Mouse (Mus musculus) 3T3-L1 (cell line): ENCODE measurements around the gene Abcc2.

ENCODE experiments used
- DNase-seq: peaks from one replicate; pipeline ENCODE4 v3.0.0-alpha.2; 2015; ENCODE audit warnings: low read depth, low spot score

Abcc2 gene

DNA sequence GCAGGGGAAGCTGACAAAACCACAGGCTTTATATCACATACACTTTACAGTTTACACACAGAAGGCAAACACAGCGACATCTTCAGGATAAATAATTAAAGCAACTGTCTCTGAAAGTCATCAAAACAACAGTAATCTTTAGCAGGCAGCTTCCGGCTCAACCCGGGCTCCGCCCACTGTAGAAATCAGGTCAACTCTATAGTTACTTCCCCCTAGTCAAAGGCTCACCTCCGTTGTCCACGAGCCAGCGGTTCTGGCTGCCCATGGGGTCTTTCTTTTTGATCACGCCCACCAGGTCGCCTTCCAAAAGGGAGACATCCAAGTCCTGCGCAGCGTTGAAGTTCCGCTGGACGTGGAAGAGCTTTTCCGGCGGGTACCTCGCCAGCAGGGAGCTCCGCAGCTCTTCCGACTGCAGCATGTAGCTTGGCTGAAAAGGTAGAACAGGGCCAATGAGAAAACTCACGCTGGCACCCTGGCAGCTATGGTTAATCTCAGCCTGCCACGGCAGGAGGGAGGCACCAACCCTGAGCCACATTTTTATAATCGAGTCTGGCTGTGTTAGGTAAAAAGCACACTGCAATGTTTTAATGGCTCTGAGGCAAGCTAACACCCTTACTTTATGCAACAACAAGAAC lies 70.1 kb downstream of the Abcc2 start:
- no peak for DNase-seq

DNA sequence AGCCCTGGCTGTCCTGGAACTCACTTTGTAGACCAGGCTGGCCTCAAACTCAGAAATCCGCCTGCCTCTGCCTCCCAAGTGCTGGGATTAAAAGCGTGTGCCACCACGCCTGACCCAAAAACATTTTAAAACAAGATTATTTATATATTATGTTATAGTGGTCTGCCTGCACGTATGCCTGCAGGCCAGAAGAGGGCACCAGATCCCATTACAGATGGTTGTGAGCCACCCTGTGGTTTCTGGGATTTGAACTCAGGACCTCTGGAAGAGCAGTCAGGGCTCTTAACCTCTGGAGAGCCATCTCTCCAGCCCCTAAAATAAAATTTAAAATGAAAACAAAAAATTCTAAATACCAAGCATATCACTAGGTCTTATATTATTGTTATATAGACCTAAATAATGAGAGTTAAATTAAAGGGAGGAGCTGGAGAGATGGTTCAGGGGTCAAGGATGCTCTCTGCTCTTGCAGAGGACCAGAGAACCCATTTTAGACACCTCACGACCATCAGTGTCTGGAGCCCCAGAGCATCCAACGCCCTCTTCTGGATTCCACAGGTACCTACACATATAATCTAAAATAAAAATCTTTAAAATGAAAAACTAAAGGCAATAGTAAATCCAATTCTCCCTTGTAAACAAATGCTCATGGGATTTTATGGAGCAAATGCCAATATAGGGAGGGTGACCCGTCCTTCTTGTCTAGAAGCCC lies 71.0 kb downstream of the Abcc2 start:
- DNase-seq, result peak; percentile 14

DNA sequence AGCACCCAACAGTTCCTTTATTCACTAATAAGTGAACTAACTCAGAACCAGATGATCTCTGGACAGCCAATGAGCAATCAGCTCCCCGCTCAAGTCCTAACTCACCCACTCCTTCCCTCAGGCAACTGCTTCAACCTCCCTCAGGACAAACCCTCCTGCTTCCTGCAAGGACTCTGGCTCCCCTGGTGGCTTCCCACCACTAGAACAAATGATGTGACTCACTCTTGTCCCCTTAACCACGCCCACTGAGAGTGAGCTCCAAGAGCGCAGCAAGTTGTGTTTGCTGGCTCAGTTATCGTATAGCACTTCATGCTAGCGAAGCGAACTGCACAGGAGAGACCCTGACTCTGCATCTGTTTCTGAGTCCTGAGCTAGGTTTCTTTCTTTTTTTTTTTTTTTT lies 75.4 kb downstream of the Abcc2 start:
- DNase-seq, result peak; percentile 86

DNA sequence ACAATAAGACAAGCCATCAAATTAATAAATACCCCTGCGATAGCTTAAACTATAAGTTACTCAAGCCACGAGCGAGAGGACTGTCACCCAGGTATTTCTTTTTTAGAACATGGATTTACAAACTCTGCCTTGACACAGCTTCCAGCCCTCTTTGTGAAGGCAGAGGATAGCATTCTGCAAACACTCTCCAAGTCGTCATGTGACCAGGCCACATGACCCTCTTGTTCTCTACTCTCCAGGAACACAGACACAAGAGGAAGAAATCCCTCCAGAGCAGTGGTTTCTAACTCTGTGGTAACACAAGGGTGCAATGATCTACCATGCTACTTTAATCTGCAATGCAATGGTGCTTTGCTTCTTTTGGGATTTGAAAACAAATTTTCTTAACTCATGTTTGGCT lies 88.4 kb downstream of the Abcc2 start:
- DNase-seq, result no peak

DNA sequence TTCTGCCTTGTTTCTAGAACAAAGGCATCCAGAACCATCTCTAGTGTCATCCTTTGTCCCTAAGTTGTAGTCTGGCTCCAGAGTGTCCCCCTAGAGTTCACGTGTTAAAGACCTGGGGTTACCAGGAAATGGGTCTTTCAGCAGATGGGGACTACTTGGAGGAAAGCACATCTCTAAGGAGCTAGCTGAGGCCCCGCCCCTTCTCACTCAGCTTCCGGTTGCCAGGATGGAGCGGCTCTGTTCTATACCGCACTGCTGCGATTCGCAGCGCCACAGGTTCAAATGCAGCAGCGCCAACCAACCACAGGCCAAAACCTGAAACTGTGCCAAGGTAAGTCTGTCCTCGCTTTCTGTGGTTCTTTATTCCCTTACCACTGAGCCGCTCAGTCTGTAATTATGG lies 92.4 kb downstream of the Abcc2 start:
- DNase-seq, result no peak

DNA sequence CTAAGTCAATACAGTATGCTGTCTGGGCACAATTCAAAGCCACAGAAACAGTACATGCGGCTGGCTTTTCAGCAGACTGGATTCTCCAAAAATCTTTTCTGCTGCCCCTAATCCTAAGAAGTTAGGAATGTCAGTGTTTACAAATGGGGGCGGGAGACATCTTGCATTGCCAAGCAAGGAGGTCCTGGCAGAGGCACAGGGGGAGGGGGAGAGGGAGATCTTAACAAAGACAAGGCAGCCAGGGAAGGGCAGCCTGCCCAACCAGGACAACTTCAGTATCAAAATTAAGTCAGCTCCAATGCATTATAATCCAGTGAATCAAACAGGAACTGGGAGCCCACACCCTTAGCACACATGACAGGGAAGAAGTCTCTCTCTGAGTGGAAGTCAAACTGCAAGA lies 94.0 kb downstream of the Abcc2 start:
- DNase-seq, result peak; percentile 73

DNA sequence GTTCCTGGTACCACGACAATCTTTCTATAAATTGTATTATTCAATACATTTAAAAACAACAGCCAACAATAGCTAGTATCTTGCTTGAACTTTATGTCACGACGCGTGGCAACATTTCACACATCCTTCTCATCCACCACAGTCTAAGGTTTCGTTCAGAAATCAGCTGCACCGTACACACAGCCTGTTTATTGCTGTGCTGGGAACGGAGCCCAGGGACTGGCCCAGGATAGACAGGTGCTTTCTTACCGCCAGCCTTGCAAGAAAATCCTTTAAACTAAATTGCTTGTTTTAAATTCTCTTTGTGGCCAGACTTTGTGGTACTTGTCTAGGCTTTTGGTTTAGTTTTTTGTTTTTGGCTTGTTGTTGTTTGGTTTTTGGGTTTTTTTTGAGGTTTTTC lies 95.4 kb downstream of the Abcc2 start:
- peak; percentile 13 for DNase-seq

DNA sequence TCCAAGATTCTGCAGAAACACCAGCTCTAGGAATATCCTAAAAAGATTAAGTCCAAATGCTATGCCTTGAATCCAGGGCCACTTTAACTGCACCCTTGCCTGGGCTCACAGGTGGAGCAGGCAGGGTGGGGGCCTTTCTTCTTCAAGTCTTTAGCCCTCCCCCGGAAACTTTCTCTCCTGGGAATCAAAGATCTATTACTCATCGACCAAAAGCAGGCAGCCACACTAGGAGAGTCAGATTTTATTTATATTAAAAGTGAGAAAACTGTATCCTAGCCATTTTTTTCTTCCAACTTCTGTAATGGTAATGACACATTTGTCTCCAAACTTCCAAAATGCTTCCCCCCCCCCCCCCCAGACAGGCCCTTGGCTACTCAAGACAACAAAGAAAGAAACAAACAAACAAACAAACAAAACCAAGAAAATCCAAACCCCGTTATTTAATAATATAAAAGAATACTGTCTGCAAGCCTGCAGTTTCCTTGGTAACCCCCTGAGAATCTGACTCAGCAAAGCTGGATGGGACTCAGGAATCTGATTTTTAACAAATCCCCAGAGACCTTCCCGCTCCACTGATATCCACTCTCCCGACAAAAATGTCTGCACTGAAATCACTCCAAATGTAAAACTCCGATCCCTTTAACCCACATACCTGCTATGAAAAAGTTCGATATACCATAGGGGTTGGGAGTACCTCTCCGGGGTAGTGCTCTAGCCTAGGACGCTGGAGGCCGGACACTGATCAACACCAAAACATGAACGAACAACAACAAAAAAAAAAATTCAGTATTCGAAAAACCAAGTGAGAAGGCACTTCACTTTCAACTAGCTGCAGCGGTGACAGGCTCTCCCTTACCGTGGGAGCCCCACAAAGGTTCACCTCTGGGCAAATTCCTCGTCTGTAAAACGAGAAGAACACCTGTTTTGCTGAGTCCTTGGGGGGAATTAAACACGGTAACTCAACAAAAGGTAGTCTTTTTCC lies 96.4 kb downstream of the Abcc2 start:
- peak; percentile 94 for DNase-seq

DNA sequence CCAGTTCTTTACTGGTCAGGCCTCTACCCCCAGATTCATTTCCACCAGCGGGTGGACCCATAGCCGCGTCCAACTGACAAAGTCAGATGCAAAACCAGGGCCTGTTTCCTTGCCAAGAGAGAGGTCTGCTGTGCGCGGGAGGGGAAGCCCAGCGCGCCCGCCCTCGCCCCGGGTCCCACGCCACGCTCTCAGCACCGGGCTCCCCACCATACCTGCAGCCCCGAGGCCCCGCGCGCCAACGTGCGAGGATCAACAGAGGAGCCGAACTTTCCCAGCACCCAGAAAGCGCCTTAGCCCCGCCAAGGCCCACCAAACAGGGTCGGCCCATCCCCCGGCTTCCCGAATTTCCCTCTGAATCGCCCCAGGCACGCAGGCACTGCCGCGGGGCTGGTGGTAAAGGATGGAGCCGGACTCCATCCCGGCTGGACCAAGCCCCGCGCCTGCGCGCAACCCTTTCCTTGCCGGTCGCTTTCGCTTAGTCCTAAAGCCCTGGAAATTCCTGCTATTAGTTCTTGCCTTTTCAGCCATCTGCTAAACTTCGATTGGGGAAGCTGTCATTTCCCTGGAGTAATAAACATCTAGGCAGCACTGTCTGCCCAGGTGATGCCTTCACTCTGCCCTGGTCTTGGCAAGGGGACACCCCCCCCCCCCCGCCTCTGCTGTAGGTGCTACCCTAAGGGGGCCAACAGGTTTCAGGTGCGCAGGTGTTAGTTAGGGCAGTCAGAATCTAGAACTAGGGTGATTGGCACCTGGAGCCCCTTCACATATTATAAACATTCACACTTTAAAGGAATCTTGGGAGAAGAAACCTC lies 97.6 kb downstream of the Abcc2 start:
- DNase-seq, result peak; percentile 93

DNA sequence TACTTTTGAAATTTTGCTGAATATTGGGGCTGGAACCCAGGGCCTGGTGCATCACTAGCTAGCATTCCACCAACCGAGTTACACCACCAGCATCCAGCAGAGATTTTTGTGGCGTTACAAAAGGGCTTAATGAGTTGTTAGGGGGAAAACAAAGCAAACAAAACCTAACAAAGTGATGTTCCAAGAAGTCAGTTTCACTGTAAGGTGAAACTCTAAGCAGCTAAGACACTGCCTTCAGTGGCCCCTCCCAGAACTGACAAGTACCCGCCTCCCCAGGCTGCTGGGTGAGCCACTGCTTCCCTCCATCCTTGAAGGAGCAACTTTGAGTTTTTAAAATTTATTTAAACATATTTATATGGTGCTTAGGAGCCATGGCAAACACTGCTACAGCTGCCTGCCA lies 98.4 kb downstream of the Abcc2 start:
- DNase-seq, result peak; percentile 71

DNA sequence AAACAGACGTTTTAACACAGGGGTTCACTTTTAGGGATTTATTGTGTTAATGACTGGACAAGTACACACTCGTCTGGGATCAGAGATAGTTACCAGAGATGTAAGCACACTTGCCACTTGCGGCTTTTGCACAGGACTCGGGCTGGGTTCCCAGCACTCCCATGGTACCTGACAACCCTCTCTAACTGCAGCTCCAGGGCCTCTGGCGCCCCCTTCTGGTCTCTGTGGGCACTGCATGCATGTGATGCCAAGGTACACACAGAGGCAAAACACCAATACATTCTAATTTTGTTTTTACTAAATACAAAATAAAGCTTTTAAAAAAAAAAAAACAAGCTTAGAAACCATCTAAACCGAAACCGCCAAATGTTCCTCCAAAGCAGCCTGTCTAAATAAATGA lies 99.6 kb downstream of the Abcc2 start:
- peak; percentile 33 for DNase-seq

DNA sequence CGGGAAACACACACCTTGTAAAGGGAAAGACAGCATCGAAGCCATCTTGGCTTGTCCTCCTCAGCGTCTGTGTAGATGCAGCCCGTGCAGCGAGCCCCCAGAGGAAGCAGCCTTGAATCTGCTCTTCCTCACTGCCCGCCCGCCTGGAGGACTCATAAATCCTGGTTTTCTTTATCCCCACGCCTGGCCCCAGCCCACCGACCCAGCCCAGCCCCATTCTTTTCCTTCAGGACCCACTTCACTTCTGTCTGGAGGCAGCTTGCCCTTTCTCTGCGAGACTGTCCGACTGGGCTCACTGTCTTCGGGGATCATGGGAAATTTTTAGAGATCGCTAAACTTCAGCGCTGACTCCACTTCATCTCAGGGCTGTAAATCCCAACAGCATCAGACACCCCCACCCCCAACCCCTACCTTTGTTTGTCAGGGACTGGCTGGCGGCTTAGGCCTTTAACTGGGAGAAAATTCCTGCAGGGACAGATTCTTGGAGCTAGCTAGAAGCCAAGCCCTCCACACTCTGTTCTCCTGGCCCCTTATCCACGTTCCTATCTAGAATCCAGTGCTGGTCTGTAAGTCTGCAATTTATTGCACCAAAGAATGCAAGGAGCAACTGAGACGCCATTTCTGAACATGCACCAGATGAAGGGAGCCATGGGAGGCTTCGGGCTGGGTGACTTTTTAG lies 101.0 kb downstream of the Abcc2 start:
- no peak for DNase-seq

DNA sequence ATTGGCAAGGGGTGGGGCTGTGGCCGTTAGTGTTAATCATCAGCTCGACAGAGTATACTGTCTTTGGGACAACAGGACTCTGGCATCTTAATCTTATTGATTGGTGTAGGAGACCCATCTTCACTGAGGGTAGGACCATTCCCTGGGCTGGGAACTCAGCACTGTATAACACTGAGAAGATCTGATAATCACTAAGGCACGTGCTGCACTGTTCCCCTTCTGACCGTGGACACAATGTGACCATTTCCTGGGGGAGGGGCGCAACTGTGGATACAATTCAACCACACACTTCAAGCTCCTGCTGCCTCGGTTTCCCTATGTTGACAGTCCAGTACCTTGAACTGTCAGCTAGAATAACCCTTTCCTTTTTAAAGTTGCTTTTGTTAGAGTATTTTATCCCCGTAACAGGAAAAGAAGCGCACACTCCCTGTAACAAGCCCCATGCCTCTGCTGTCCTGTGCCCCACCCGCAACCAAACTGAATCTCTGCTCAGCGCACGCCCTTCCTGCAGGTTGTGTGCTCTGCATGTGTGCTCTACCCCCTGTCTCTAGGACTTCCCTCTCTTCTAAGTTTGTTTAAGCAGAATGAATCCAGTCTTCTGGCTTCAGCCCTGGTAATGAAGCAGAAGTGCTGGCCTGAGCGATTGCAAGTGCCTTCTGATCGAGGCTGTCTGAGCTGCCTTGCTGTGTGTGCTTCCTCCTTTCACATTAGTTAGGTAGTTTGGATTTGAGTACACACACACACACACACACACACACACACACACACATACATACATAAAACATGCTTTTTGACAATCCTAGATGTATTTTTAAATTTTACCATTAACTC lies 102.9 kb downstream of the Abcc2 start:
- no peak for DNase-seq

DNA sequence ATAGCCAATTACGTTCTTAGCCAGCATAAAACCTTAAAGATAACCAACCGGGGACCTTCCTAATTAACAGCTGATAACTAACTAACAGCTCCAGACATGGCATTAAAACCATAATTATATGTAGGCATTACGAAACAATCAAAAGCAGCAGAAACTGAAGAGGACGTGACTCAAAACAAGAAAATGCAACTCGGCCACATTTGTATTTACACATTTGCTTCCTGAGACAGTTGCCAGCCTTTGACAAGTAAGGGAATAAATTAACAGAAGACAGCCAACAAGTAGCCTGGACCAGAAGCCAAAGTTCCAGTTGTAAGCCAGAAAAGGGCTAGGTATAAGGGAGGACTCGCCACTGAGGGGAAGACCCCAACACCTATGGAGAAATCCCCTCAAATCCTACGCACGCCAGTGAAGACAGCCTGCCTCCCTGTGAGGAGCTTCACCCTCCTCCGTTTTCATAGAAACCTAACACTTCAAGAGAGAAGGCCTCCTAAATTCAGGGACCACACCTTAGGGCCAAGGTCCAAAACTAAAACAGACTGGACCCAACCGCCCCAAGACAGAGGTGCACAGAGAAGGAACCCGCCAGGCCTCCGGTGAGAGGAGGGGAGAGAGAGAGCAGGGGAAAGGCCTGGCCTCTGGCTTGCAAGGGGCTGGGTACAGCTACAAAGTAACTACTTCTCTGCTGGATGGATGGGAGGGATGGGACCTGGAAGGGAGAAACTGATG lies 104.5 kb downstream of the Abcc2 start:
- DNase-seq, result peak; percentile 87

DNA sequence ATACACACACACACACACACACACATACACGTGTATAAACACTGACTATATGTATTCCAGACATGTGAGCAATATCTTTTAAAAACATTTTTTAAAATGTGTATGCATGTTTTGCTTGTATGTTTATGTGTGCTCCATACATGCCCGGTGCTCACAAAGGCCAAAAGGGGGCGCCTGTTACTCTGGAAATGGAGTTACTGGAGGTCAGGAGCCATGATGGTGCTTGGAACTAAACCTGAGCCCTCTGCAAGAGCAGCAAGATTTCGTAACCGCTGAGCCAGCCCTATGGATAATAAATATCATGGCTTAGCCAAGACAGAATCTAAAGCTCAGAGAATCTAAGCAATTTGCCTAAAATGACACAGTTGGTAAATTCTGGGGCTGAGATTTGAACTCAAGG lies 105.2 kb downstream of the Abcc2 start:
- DNase-seq, result peak; percentile 34

DNA sequence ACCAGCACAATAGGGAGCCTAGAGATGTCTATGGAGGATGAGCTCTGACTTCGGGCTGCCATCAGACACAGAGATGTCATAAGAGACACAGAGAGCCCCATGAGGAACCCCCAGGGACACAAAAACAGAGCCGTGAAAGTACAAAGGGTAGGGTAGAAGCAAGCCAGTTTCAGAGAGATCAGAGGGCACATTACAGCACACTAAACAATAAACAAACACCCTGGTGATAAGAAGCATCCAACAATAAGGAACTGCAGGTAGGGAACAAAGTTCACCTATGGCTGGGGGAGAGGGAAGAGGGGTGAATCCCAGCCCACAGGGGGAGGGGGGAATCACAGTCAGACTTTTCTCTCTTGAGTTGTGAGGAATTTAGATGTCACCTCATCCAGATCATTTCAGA lies 105.7 kb downstream of the Abcc2 start:
- DNase-seq, result no peak
